Mouse (Mus musculus): Measurements from ENCODE around the gene Dock9.

DNA sequence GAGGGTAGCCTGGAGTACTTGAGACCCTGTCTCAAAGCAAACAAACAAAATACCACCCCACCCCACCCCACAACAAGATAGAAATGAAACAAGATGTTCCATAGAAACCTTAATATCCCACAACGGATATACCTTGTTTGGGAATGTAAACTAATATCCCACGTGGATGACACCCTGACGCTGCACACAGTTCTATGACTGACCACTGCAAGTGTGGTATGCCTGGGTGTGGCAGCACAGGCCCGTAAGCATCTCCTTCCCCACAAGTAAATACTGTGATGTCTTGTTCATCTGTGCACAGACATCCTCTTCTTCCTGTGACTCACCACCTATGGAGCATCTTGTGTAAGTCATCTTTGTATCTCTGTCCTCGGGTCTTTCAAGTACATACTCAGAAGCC, 118.7 kb downstream of the Dock9 start:
- TF ChIP-seq TAL1 (IDR thresholded peaks at IDR 0.05; ENCODE audit: low read length) (no peak), GATA1 (IDR thresholded peaks at IDR 0.05; ENCODE audit: low read length) (no peak)

All from erythroblast, embryonic 14.5 days (primary cell).